Mouse (Mus musculus) cortical plate, adult 2 months (tissue): ENCODE data around the gene Rasal1. TPM values are rescaled to one million over a fixed set of nuclear protein-coding genes. Genes with fewer than 3 reads are reported as not detected.

Source experiments
- H3K27ac ChIP-seq: fragments of 200-500 bp; 2 replicates; pipeline ENCODE4 v1.5.1; 2012; ENCODE audit warnings: low read length, control low read depth, inconsistent platforms; ENCODE audit not compliant: insufficient read depth
- H3K4me1 ChIP-seq: fragments of 200-500 bp; 2 replicates; pipeline ENCODE4 v1.6.1; 2011; ENCODE audit warnings: low read length; ENCODE audit not compliant: control insufficient read depth, insufficient read depth
- H3K4me3 ChIP-seq: fragments of 200-500 bp; 2 replicates; pipeline ENCODE4 v1.5.1; 2011; ENCODE audit warnings: mild to moderate bottlenecking, low read length, control low read depth; ENCODE audit not compliant: insufficient read depth
- CTCF ChIP-seq: fragments of 200-500 bp; IDR thresholded peaks from 2 replicates; pipeline ENCODE4 v1.5.1; 2011; ENCODE audit warnings: mild to moderate bottlenecking, control low read depth, low read length; ENCODE audit not compliant: insufficient read depth; ENCODE audit errors: extremely low read depth
- POLR2A ChIP-seq: fragments of 200-500 bp; IDR thresholded peaks from 2 replicates; pipeline ENCODE4 v1.6.1; 2011; ENCODE audit warnings: mild to moderate bottlenecking, low read length, control low read depth; ENCODE audit not compliant: insufficient read depth; ENCODE audit errors: extremely low read depth
- polyA plus RNA-seq: library from polyadenylated mRNA; depleted of rRNA; stranded (reverse); fragments of >200 nt; gene quantifications from 2 replicates; pipeline ENCODE4 v1.2.3, GENCODE M21; 2012; rRNA removed

The Rasal1 gene
- polyA plus RNA-seq: 88.7 and 99.4 TPM in 2 replicates

DNA sequence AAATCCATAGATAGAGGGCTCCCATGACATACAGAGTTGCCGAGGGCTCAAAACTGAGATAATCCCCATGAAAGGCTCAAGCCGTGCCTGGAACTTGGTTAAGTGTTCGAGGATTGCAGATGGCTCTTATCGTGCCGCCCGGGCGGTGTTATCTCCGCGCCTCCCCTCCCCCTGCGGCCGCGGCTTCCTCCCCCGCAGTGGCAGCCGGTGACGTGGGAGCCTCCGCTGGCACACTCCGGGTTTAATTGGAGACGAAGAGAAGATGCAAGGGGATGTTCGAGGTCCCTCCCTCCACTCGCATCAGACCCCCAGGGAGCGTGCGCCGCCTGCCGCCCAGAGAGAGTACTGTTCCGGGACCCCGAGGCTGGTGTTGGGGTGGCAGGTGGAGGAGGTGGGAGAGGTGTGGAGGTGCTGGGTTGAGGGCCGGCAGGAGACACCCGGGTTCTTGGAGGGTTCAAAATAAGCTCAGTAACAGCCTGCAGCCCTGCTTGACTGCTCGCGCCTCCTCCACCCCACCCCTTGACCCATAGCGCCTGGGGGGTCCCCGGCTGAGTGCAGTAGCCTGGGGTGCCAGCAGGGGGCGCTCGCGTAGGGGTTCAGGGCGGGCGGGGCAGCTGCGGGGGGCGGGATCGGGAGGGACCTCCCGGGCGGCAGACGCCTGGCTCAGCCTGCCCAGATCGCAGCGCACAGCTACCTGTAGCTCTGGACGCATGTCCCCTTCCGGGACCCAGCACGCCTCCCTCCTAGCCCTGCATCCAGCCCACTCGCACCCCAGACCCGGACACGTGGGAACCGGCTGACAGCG is at the start of gene Rasal1:
Rasal1 (plus strand) TSS at position 244 of the 805 bp plus-strand sequence.
- Histone ChIP-seq H3K4me1 (peaks cover 8% of the 10 kb centered on the region), H3K4me3 (peak within 1 kb of the TSS; percentile 73), H3K27ac (peak within 1 kb of the TSS; percentile 79)
- TF ChIP-seq POLR2A (no peak), CTCF (peak; percentile 44)

DNA sequence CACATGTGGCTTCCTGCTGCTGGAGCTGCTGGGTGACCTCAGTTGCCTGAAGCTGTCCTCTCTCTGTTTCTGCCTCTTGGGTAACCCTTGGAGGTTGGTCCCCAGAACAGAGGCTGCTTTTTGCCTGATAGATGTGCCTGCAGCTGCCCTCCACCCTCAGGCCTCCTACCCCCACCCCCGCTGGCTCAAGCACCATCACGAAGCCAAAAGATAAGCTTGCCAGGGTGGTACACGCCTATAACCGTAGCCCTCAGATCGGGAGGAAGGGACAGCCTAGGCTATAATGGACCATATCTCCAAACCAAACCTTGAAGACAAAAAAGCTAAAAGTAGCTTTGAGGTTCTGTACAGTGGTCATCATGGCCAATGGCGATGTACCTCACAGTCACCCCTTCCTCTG is 49.0 kb upstream of the Rasal1 start:
- no peak overlapping the region for H3K27ac ChIP-seq
- no peak for TF ChIP-seq CTCF
- no peak for TF ChIP-seq POLR2A
- no peaks in the 10 kb centered on the region for H3K4me1 ChIP-seq
- H3K4me3 ChIP-seq: no peak overlapping the region

DNA sequence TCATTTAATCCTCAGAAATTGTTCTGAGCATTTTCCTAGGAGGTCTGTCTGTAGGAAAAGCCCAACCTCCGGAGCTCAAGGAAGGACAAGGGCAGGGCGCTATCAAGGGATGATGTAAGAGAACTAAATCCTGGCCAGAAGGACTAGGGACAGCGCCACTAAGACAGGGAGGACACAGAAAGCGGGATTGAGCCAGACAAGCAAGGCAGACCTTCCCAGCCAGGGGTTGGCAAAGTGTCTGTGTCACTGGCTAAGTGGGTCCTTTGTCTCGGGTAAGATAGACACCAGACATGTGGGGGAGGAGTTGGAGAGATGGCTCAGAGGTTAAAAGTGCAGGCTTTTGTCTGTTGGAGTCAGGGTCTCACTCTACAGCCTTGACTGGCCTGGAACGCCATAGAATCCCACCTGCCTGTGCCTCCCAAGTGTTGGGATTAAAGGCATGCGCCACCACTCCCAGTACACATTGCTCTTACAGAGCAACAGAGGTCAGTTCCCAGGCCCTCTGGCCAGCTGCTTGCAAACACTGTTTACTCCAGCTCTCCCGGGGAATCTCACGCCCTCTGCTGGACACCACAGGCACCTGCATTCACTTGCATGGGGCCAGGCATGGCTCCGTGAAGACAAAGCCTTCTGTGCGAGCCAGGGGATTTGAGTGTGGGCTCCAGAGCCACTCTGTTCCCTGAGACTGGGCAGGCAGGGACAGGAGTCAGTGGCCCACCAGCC is 47.5 kb upstream of the Rasal1 start:
- no peak overlapping the region for H3K4me3 ChIP-seq
- H3K4me1 ChIP-seq: no peaks in the 10 kb centered on the region
- H3K27ac ChIP-seq: no peak overlapping the region
- TF ChIP-seq CTCF: peak; percentile 32; the same call in 1 of the 2 replicates
- TF ChIP-seq POLR2A: no peak

DNA sequence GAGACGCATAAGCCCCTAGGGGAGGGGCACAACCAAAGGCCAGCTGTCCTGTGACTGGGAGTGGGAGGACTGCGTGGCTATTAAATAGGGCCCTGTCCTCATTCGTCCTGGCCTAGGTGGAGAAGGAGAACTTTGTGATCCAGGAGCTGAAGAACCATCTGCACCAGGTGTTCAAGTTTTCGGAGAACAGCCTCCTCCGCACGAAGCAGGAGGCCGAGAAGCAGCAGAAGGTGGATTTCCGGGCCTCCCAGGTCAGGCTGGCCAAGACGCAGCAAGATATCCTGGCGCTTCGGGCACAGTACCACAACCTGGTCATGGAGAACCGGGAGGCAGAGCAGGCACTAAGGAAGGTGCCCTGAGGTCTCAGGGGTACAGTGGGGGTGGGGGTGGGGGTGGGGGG is 46.4 kb upstream of the Rasal1 start:
- H3K27ac ChIP-seq: no peak overlapping the region
- no peak for TF ChIP-seq CTCF
- TF ChIP-seq POLR2A: no peak
- no peak overlapping the region for H3K4me3 ChIP-seq
- H3K4me1 ChIP-seq: no peaks in the 10 kb centered on the region

DNA sequence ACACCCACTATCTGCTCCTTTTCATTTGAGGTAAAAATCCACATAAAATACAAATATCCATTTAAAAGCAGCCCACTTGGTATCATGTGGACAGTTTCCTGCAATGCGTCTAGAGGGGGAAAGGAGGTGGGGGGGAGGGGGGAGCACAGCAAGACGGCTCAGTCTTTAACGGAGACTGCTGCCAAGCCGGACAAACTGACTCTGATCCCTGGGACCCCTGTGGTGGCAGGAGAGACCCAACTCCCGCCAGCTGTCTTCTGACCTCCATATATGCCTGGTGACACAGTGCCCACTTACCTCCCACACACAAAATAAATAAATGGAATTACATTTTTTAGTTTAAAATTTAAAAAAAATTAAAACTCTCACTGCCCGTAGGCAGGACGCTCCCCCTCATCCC is 45.1 kb upstream of the Rasal1 start:
- no peak overlapping the region for H3K4me3 ChIP-seq
- no peak for TF ChIP-seq CTCF
- TF ChIP-seq POLR2A: no peak
- H3K4me1 ChIP-seq: no peaks in the 10 kb centered on the region
- H3K27ac ChIP-seq: no peak overlapping the region

DNA sequence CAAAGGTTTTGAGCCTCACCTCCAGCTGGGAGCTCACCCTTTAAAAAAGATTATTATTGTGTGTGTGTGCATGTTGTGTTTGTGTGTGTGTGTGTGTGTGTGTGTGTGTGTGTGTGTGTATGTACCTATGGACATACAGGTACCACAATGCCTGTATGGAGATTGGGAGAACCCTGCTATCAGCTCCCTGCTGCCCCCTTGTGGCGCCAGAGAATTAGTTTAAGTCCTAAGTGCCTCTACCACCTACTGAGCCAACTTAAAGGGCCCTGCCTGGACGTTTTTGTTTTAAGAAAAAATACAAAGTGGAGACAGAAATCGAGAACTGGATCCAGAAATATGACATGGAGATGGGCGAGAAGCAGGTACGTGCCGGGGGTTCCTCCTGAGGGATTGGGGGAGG is 43.8 kb upstream of the Rasal1 start:
- no peak overlapping the region for H3K27ac ChIP-seq
- peak overlapping the region; percentile 34 for H3K4me3 ChIP-seq
- H3K4me1 ChIP-seq: no peaks in the 10 kb centered on the region
- TF ChIP-seq CTCF: peak; percentile 79
- TF ChIP-seq POLR2A: no peak

DNA sequence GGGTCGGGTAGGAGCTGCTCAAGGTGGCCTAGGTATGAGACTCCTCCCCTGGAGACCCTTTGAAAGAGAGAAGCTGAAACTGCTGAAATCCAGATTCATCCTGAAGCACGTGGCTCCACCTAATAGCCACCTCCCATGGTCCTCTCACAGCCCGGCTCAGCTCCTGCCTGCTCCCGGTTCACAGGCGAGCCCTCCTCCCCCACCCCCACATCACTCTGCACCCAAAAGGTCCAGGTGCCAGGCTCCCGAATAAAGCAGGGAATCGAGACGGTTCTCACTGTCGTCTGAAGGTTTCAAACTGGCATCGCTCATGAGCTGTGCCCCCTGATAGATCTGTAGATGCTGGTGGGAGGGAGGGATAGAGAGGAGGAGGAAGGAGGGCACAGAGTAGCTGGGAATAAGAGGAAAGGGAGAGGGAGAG is 43.4 kb upstream of the Rasal1 start:
- Histone ChIP-seq H3K4me1 (no peaks in the 10 kb centered on the region), H3K4me3 (peak overlapping the region; percentile 34), H3K27ac (no peak overlapping the region)

DNA sequence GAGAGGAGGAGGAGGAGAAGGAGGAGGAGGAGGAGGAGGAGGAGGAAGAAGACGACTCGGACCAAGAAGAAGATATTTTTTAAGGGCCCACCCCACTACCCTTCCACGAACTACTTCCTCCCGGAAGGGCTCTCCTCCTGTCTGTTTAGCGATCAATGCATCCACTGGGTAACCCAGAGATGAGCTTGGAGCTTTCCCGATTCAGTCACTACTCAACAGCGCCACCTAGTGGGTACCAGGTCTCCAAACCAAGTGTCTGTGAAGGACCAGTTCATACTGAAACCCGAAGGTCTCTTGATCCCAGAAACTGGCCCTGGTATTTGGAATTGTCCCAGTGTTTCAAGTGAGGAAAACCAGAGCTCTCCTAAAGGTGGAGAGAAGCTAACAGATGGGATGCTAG is 42.9 kb upstream of the Rasal1 start:
- Histone ChIP-seq H3K4me1 (no peaks in the 10 kb centered on the region), H3K4me3 (peak overlapping the region; percentile 34; the same call in 1 of the 2 replicates), H3K27ac (no peak overlapping the region)
- TF ChIP-seq CTCF: peak; percentile 94
- peak; percentile 54 for TF ChIP-seq POLR2A

More for the DNA sequence above, 43.4 kb upstream of the Rasal1 start:
- TF ChIP-seq CTCF (no peak), POLR2A (no peak)

DNA sequence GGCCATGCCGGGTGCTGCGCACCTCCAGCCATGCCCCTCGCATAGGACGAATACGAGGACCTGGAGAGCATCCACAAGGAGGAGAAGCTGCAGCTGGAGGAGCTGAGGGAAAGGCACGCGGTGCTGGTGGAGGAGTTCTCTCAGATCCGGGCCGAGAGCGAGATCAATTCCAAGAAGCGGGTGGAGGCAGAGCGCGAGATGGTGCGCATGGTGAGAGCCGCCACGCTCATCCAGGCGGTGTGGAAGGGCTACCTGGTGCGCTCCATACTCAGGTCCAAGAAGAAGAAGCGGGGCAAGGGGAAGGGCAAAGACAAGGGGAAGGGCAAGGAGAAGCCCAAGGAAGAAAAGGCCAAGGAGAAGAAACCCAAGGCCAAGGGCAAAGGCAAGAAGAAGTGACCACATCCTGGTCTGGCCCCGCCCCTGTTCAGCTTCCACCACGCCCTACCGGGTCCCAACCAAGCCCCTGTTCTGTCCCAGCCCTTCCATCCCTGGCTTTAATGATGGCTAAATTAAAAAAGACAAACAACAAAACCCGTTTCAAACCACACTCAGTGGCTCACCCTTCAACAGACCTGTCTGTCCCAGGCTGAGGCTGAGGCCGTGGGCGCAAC is 41.9 kb upstream of the Rasal1 start:
- Histone ChIP-seq H3K27ac (no peak overlapping the region), H3K4me3 (no peak overlapping the region), H3K4me1 (peaks cover 2% of the 10 kb centered on the region; the same call in 1 of the 2 replicates)
- no peak for TF ChIP-seq POLR2A
- TF ChIP-seq CTCF: no peak
